Mouse (Mus musculus) effector memory CD4-positive, alpha-beta T cell, adult 5 months (primary cell): ENCODE results near the gene Pifo. TPM values are rescaled to one million over a fixed set of nuclear protein-coding genes. Genes with fewer than 3 reads are reported as not detected.

Experiments
- polyA plus RNA-seq: library from polyadenylated mRNA; unstranded; fragments of 100-300 nt; shearing (Covaris generic); gene quantifications from one replicate; pipeline ENCODE4 v1.2.1, GENCODE M21; 2017

Gene Pifo
- polyA plus RNA-seq: 3.7 TPM

GRCm38 (mm10) chr3:106014546-106014945 lies at the start of gene Pifo:
Gene Pifo, minus strand, starts transcription at chr3:106014646.

DNA sequence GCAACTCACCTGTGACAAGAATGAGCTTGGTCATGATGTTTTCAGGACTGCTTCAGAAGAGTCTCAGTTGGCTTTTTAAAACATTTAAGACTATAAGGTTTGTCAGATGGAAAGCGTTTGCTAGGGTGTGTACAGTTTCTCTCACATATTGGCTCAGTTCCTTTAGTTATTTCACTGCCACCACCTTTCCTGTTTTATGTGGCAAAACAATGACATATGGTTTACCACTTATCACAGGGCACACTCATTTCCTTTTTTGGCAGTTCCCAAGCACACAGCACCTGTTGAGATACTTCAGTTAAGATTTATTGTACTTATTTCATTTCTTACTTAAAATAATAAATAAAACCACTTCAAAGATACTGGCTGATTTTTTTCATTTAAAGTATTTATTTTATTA lies 18.3 kb upstream of the Pifo start, which contains the start of gene Chil5:
Gene Chil5, minus strand, starts transcription at position 34 of the 400 bp plus-strand sequence.

GRCm38 (mm10) chr3:105973411-105973810 lies 41.0 kb downstream of the Pifo start, which contains the start of gene Ovgp1:
Gene Ovgp1, plus strand, starts transcription at chr3:105973711.

DNA sequence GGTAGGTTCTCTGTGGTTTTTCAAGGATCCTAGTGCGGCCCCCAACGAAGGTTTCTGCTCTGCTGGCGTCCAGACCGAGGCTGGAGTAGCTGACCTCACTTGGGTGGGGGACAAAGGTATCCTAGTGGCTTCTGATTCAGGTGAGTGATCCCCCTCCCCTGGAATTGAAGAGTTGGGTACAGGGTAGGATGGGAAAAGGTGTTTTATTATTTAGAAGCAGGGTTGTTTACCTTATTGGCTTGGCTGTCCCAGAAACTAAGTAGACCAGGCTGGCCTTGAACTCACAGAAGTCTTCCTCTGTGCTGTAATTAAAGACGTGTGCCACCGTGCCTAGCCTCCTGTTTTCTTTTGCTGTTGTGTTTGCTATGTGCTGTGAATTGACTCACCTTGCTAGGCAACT lies 54.4 kb downstream of the Pifo start, which contains the start of gene Atp5f1:
Gene Atp5f1, minus strand, starts transcription at position 101 of the 400 bp plus-strand sequence.

DNA sequence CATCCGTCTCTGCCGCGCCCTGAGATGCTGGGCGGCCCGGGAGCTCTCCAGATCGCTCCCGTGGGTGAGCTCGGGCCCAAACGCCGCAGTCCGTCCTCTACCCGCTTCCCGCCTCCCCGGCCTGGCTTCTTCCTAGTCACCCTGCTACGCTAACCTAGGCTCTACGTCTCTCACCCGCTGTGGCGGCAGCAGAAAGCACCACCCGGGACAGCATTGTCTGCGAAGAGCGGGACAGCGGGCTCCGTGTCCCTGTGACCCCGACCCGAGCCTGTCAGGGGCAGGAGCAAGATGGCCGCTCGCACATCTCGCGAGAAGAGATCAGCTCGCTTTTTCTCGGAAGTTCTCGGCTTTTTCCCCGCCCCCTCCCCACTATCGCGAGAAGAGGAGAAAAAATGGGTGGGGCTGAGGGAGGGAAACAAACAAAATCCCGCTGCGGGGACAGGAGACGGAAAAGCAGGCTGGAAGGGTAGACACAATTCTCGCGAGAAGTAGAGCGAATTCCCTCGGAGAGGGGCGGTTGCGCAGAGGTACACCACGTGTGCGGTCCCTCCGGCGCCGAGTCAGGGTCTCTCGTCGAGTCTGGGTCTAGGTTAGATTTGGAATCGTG lies 55.4 kb downstream of the Pifo start, which contains the start of gene Wdr77:
Gene Wdr77, plus strand, starts transcription at position 396 of the 607 bp plus-strand sequence.

Other genes with a start within 250 kb of the Pifo start
- gene Rap1a, start 213.3 kb downstream of the Pifo start, polyA plus RNA-seq: 228 TPM
- gene Adora3, start 143.8 kb downstream of the Pifo start, polyA plus RNA-seq: not detected
- gene Tmigd3, start 143.7 kb downstream of the Pifo start, polyA plus RNA-seq: not detected
- 0.51 TPM for gene I830077J02Rik, start 82.0 kb downstream of the Pifo start, polyA plus RNA-seq
- 48.0 TPM for gene Wdr77, start 55.3 kb downstream of the Pifo start, polyA plus RNA-seq
- gene Atp5f1, start 54.5 kb downstream of the Pifo start, polyA plus RNA-seq: 248 TPM
- gene Ovgp1, start 40.9 kb downstream of the Pifo start, polyA plus RNA-seq: 6.1 TPM
- 2.5 TPM for gene Chil5, start 18.2 kb upstream of the Pifo start, polyA plus RNA-seq
- 0.25 TPM for gene Chia1, start 98.6 kb upstream of the Pifo start, polyA plus RNA-seq
- not detected for gene Chil3, start 152.9 kb upstream of the Pifo start, polyA plus RNA-seq
- not detected for gene Chil4, start 204.9 kb upstream of the Pifo start, polyA plus RNA-seq